Mouse (Mus musculus) liver, adult 2 months (tissue): ENCODE data around the gene Slc39a2. TPM values are rescaled to one million over a fixed set of nuclear protein-coding genes. Genes with fewer than 3 reads are reported as not detected.

Experiments used
- DNase-seq: peaks from one replicate; pipeline ENCODE4 v3.0.0-alpha.2; 2011; ENCODE audit warnings: low read depth, low spot score; ENCODE audit errors: extremely low read depth
- H3K27ac ChIP-seq: fragments of 200-500 bp; replicated peaks from 2 replicates; pipeline ENCODE4 v1.5.1; 2012; ENCODE audit warnings: low read depth, mild to moderate bottlenecking, control low read depth, inconsistent platforms, low read length; ENCODE audit not compliant: insufficient read depth
- H3K27me3 ChIP-seq: fragments of 200-500 bp; 2 replicates; pipeline ENCODE4 v1.6.1; 2012; ENCODE audit warnings: mild to moderate bottlenecking, moderate library complexity, low read length, inconsistent platforms; ENCODE audit not compliant: control insufficient read depth, insufficient read depth
- H3K36me3 ChIP-seq: fragments of 200-500 bp; 2 replicates; pipeline ENCODE4 v1.6.1; 2012; ENCODE audit warnings: low read length, inconsistent platforms; ENCODE audit not compliant: control insufficient read depth, insufficient read depth
- H3K4me1 ChIP-seq: fragments of 200-500 bp; 2 replicates; pipeline ENCODE4 v1.6.1; 2011; ENCODE audit warnings: low read length; ENCODE audit not compliant: control insufficient read depth, insufficient read depth
- H3K4me3 ChIP-seq: fragments of 200-500 bp; 2 replicates; pipeline ENCODE4 v1.5.1; 2011; ENCODE audit warnings: low read depth, mild to moderate bottlenecking, control low read depth, low read length, moderate library complexity; ENCODE audit not compliant: insufficient read depth
- H3K79me2 ChIP-seq: fragments of 200-500 bp; 2 replicates; pipeline ENCODE4 v1.6.1; 2012; ENCODE audit warnings: inconsistent platforms, mild to moderate bottlenecking, low read length, moderate library complexity; ENCODE audit not compliant: control insufficient read depth, insufficient read depth
- H3K9ac ChIP-seq: fragments of 200-500 bp; 2 replicates; pipeline ENCODE4 v1.6.1; 2012; ENCODE audit warnings: low read depth, mild to moderate bottlenecking, control low read depth, inconsistent platforms, low read length
- CTCF ChIP-seq: fragments of 200-500 bp; IDR thresholded peaks from 2 replicates; pipeline ENCODE4 v1.5.1; 2011; ENCODE audit warnings: low read depth, low read length, control low read depth
- POLR2A ChIP-seq: fragments of 200-500 bp; IDR thresholded peaks from 2 replicates; pipeline ENCODE4 v1.6.1; 2011; ENCODE audit warnings: low read length, control low read depth; ENCODE audit not compliant: insufficient read depth; ENCODE audit errors: extremely low read depth
- WGBS: fragments of 180-500 bp; shearing (Covaris S2); methylation state at CpG from one replicate; pipeline ENCODE4 v1.1.7; 2018; 5-methylcytosine and 5-hydroxymethylcytosine counted together
- polyA plus RNA-seq: library from polyadenylated mRNA; depleted of rRNA; stranded (reverse); fragments of >200 nt; gene quantifications from 2 replicates; pipeline ENCODE4 v1.2.3, GENCODE M21; 2012; rRNA removed
- total RNA-seq: library from RNA; depleted of rRNA; stranded (reverse); fragments of >200 nt; gene quantifications from 2 replicates; pipeline ENCODE4 v1.2.3, GENCODE M21; 2014; rRNA removed

The Slc39a2 gene
- total and polyA plus RNA-seq, 2 experiments: 0.65 to 1.8 TPM

DNA sequence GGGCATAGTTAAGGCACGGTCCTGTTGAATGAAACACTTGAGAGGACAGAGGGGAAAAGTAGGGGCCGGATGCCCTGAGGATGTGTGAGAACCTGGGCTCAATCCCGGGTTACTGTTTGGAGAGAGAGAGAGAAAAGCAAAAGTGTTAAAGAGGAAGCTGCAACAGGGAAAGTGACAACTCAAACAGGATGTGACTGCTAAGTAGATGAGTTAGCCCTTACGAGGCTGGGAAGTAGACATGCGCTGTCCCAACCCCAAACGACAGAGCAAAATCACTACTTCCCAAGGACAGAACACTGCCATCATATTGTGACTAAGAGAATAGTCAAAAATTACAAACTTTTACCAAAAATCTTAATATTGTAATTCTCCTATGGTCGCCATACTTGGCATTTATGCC lies 49.5 kb downstream of the Slc39a2 start:
- TF ChIP-seq POLR2A (no peak), CTCF (no peak)
- Histone ChIP-seq H3K27ac (peak overlapping the region; percentile 98), H3K79me2 (no peaks in the 10 kb centered on the region), H3K9ac (peak overlapping the region; percentile 74), H3K4me3 (no peak overlapping the region; the same call in 1 of the 2 replicates), H3K36me3 (peaks cover 3% of the 10 kb centered on the region; the same call in 1 of the 2 replicates), H3K27me3 (no peaks in the 10 kb centered on the region), H3K4me1 (peaks cover 19% of the 10 kb centered on the region)
- WGBS: 26% methylated on average over 7 of the region's 7 CpGs
- DNase-seq: peak; percentile 72

DNA sequence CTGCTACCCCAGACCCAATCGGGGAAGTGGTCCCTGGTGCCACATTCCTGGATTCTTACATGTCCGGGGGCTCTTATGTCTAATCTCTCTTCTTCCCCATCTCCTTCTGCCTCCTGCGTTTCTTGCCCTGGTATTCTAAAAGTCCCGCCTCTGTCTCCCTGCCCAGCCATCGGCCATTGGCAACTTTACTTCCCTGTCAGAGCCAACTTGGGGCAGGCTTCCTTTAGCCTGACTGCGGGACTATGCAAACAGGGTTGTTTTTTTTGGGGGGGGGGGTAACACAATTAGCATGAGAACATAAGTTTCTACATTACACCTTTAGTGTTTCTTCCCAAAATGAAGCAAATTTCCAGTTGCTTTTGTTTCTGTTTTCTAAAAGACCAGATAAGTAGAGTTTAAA lies 50.6 kb downstream of the Slc39a2 start:
- Histone ChIP-seq H3K36me3 (peaks cover 3% of the 10 kb centered on the region; the same call in 1 of the 2 replicates), H3K79me2 (no peaks in the 10 kb centered on the region), H3K27me3 (no peaks in the 10 kb centered on the region), H3K4me1 (peaks cover 19% of the 10 kb centered on the region), H3K9ac (peak overlapping the region; percentile 21; the same call in 1 of the 2 replicates), H3K27ac (peak overlapping the region; percentile 98), H3K4me3 (no peak overlapping the region)
- 33% methylated on average over 6 of the region's 6 CpGs for WGBS
- DNase-seq: peak; percentile 71
- TF ChIP-seq POLR2A: no peak
- no peak for TF ChIP-seq CTCF

Other genes with a start within 250 kb of the Slc39a2 start
- not detected in 2 replicates for gene Gm17079, start 197.4 kb upstream of the Slc39a2 start, total RNA-seq
- not detected in 2 replicates for gene Gm17079, start 197.4 kb upstream of the Slc39a2 start, polyA plus RNA-seq
- gene Gm5800, start 175.7 kb upstream of the Slc39a2 start, total RNA-seq: not detected in 2 replicates
- gene Gm5800, start 175.7 kb upstream of the Slc39a2 start, polyA plus RNA-seq: not detected in 2 replicates
- gene Ang4, start 119.3 kb upstream of the Slc39a2 start, total RNA-seq: not detected in 2 replicates
- gene Ang4, start 119.3 kb upstream of the Slc39a2 start, polyA plus RNA-seq: not detected in 2 replicates
- gene AY358078, start 92.8 kb upstream of the Slc39a2 start, total RNA-seq: not detected in 2 replicates
- not detected in 2 replicates for gene AY358078, start 92.8 kb upstream of the Slc39a2 start, polyA plus RNA-seq
- not detected in 2 replicates for gene Ear6, start 39.2 kb upstream of the Slc39a2 start, total RNA-seq
- gene Ear6, start 39.2 kb upstream of the Slc39a2 start, polyA plus RNA-seq: not detected in 2 replicates
- gene Mettl17, start 8.0 kb upstream of the Slc39a2 start, total RNA-seq: 14.0 and 23.2 TPM in 2 replicates
- gene Mettl17, start 8.0 kb upstream of the Slc39a2 start, polyA plus RNA-seq: 18.2 and 21.0 TPM in 2 replicates
- 1,230 and 1,535 TPM in 2 replicates for gene Ndrg2, start 21.3 kb downstream of the Slc39a2 start, total RNA-seq
- 1,907 and 2,831 TPM in 2 replicates for gene Ndrg2, start 21.3 kb downstream of the Slc39a2 start, polyA plus RNA-seq
- gene Tppp2, start 25.5 kb downstream of the Slc39a2 start, total RNA-seq: not detected in 2 replicates
- not detected in 2 replicates for gene Tppp2, start 25.5 kb downstream of the Slc39a2 start, polyA plus RNA-seq
- gene Rnase13, start 29.9 kb downstream of the Slc39a2 start, total RNA-seq: not detected in 2 replicates
- gene Rnase13, start 29.9 kb downstream of the Slc39a2 start, polyA plus RNA-seq: 0.22 and 0.24 TPM in 2 replicates
- 6.1 and 9.5 TPM in 2 replicates for gene Arhgef40, start 91.8 kb downstream of the Slc39a2 start, total RNA-seq
- gene Arhgef40, start 91.8 kb downstream of the Slc39a2 start, polyA plus RNA-seq: 12.5 and 16.1 TPM in 2 replicates
- not detected in 2 replicates for gene Tmem253, start 122.8 kb downstream of the Slc39a2 start, total RNA-seq
- 0.11 TPM in 1 of 2 replicates, not detected in the other for gene Tmem253, start 122.8 kb downstream of the Slc39a2 start, polyA plus RNA-seq
- gene Zfp219, start 127.8 kb downstream of the Slc39a2 start, total RNA-seq: 8.9 and 12.6 TPM in 2 replicates
- gene Zfp219, start 127.8 kb downstream of the Slc39a2 start, polyA plus RNA-seq: 27.8 and 31.4 TPM in 2 replicates
- gene Olfr221, start 149.6 kb downstream of the Slc39a2 start, total RNA-seq: not detected in 2 replicates
- not detected in 2 replicates for gene Olfr221, start 149.6 kb downstream of the Slc39a2 start, polyA plus RNA-seq
- gene Hnrnpc, start 211.1 kb downstream of the Slc39a2 start, total RNA-seq: 77.5 and 84.4 TPM in 2 replicates
- 50.8 and 55.8 TPM in 2 replicates for gene Hnrnpc, start 211.1 kb downstream of the Slc39a2 start, polyA plus RNA-seq
- gene Rpgrip1, start 217.8 kb downstream of the Slc39a2 start, total RNA-seq: 0.55 and 1.2 TPM in 2 replicates
- gene Rpgrip1, start 217.8 kb downstream of the Slc39a2 start, polyA plus RNA-seq: 0.35 and 0.50 TPM in 2 replicates